In genomic region chr10:30618918-30619210, GRCm38 (mm10) we compare ENCODE assay signal across 8 mouse cellular contexts. TPM values are rescaled to one million over a fixed set of nuclear protein-coding genes. Genes with fewer than 3 reads are reported as not detected.
A peak's percentile ranks its signal among the peaks of the same experiment; 100 is the strongest.
DNase-seq lines count a peak whose midpoint lies in the region; ATAC-seq and TF ChIP-seq lines count a peak whose summit lies in the region.

No protein-coding gene starts in this region.

- no peak for TF ChIP-seq EP300 in liver, embryonic 14.5 days (IDR thresholded peaks at IDR 0.05; ENCODE audit: low read depth)

- H3K79me3 ChIP-seq in C2C12 (ENCODE audit: low read depth) = no peaks in the 10 kb centered on the region

- WGBS in forebrain, embryonic 16.5 days = 37% methylated on average over 3 of the region's 3 CpGs
- WGBS in liver, embryonic 14.5 days (ENCODE audit: insufficient replicate concordance) = 36% methylated on average over 3 of the region's 3 CpGs

- H3K36me3 ChIP-seq in C2C12 (ENCODE audit: control insufficient read depth, insufficient read depth) = no peaks in the 10 kb centered on the region
- H3K36me3 ChIP-seq in forebrain, embryonic 16.5 days (ENCODE audit: control insufficient read depth, insufficient read depth) = no peaks in the 10 kb centered on the region
- H3K36me3 ChIP-seq in liver, embryonic 14.5 days (replicated peaks; ENCODE audit: control insufficient read depth, insufficient read depth, low read depth) = no peaks in the 10 kb centered on the region

- no peak for DNase-seq in gastrocnemius, adult 2 months
- no peak for DNase-seq in gastrocnemius, postnatal 10 days
- DNase-seq in liver, embryonic 14.5 days (ENCODE audit: low read depth in 3 of 3, low spot score in 3 of 3) = no peak
- DNase-seq in thymus, postnatal 4 days = no peak
- no peak for DNase-seq in retina, postnatal 1 day
- no peak for DNase-seq in retina, embryonic 14.5 days (ENCODE audit: low spot score)

- TF ChIP-seq CTCF in gastrocnemius, adult 2 months (IDR thresholded peaks at IDR 0.05) = no peak
- TF ChIP-seq CTCF in C2C12 (IDR thresholded peaks at IDR 0.05; ENCODE audit: control insufficient read depth, insufficient read depth, insufficient read length) = no peak
- no peak for TF ChIP-seq CTCF in liver, embryonic 14.5 days (IDR thresholded peaks at IDR 0.05; ENCODE audit: low read depth)

- no peaks in the 10 kb centered on the region for H3K27me3 ChIP-seq in C2C12 (ENCODE audit: control insufficient read depth, insufficient read depth, insufficient read length)
- H3K27me3 ChIP-seq in forebrain, embryonic 16.5 days (replicated peaks; ENCODE audit: control insufficient read depth, insufficient read depth, low read length) = no peaks in the 10 kb centered on the region
- no peaks in the 10 kb centered on the region for H3K27me3 ChIP-seq in liver, embryonic 14.5 days (ENCODE audit: control insufficient read depth, insufficient read depth, low read length)

- peak overlapping the region; percentile 98 for H3K27ac ChIP-seq in gastrocnemius, adult 2 months
- peak overlapping the region; percentile 90; the same call in 1 of the 2 replicates for H3K27ac ChIP-seq in forebrain, embryonic 16.5 days (ENCODE audit: low read length)
- H3K27ac ChIP-seq in liver, embryonic 14.5 days = peak overlapping the region; percentile 87

- no peak overlapping the region for H3ac ChIP-seq in C2C12 (ENCODE audit: control insufficient read depth, insufficient read length, low read depth)

- H3K4me2 ChIP-seq in forebrain, embryonic 16.5 days (ENCODE audit: low read length) = peak overlapping the region; percentile 54
- H3K4me2 ChIP-seq in liver, embryonic 14.5 days (ENCODE audit: low read depth) = peak overlapping the region; percentile 99

- H3K79me2 ChIP-seq in C2C12 (ENCODE audit: control insufficient read depth, insufficient read depth) = no peaks in the 10 kb centered on the region

- no peak for ATAC-seq in forebrain, embryonic 16.5 days
- no peak for ATAC-seq in liver, embryonic 14.5 days (ENCODE audit: insufficient read depth)

- intact Hi-C loops in gastrocnemius, adult 2 months (cut with DNase I) = loop anchor here (5.0 to 10.0 kb wide), 2 partner anchors 193 to 696 kb away; partner anchors contain the start of gene Hddc2

- H3K4me3 ChIP-seq in gastrocnemius, adult 2 months = peak overlapping the region; percentile 86
- H3K4me3 ChIP-seq in C2C12 (ENCODE audit: insufficient read depth, poor library complexity, severe bottlenecking) = peak overlapping the region; percentile 58
- H3K4me3 ChIP-seq in forebrain, embryonic 16.5 days (replicated peaks; ENCODE audit: low read length) = peak overlapping the region; percentile 73
- H3K4me3 ChIP-seq in liver, embryonic 14.5 days (ENCODE audit: insufficient read depth in 1 of 2, low read depth in 2 of 2, low read length in 2 of 2) = peak overlapping the region; percentile 44 to 79; a peak in 3 of 4 replicates

- H3K9ac ChIP-seq in forebrain, embryonic 16.5 days (replicated peaks; ENCODE audit: low read depth, low read length) = peak overlapping the region; percentile 74; the same call in 1 of the 2 replicates
- peak overlapping the region; percentile 68 for H3K9ac ChIP-seq in liver, embryonic 14.5 days (replicated peaks)

- no peaks in the 10 kb centered on the region for H3K9me3 ChIP-seq in forebrain, embryonic 16.5 days (ENCODE audit: control insufficient read depth, low read length)
- no peaks in the 10 kb centered on the region for H3K9me3 ChIP-seq in liver, embryonic 14.5 days (ENCODE audit: control insufficient read depth, low read length)

- H3K4me1 ChIP-seq in forebrain, embryonic 16.5 days (replicated peaks; ENCODE audit: control insufficient read depth, insufficient read depth, low read length) = peaks cover 3% of the 10 kb centered on the region
- H3K4me1 ChIP-seq in liver, embryonic 14.5 days (replicated peaks; ENCODE audit: control insufficient read depth in 2 of 2, insufficient read depth in 2 of 2, low read length in 1 of 2) = peaks cover 5 to 11% of the 10 kb centered on the region in 2 experiments

TF ChIP-seq in C2C12, 6 proteins besides CTCF, POLR2A, EP300 and RAD21:
- TF ChIP-seq FOSL1 (IDR thresholded peaks at IDR 0.05; ENCODE audit: insufficient read depth, low read length, poor library complexity, severe bottlenecking) (no peak), MAX (IDR thresholded peaks at IDR 0.05) (no peak), USF1 (IDR thresholded peaks at IDR 0.05; ENCODE audit: low read depth) (no peak), MYOG (IDR thresholded peaks at IDR 0.05; ENCODE audit: control insufficient read depth, extremely low read depth, insufficient read length) (no peak), MYOD1 (IDR thresholded peaks at IDR 0.05; ENCODE audit: control insufficient read depth, insufficient read length, low read depth) (no peak), CEBPB (IDR thresholded peaks at IDR 0.05; ENCODE audit: low read depth) (no peak)

RNA-seq across cellular contexts. Expression of gene Hint3, which starts 10.6 kb away (rescaled TPM):
- total RNA-seq in gastrocnemius, adult 2 months (2021) = 10 to 100 TPM; 57.6 to 63.2 TPM
- 10 to 100 TPM; 36.7 to 43.6 TPM for total RNA-seq in gastrocnemius, postnatal 10 days (2021)
- polyA plus RNA-seq in C2C12 (2012; fragmentation: generic; extraction: Trizol) = 8.1 TPM
- 21.9 and 22.9 TPM in 2 replicates for polyA plus RNA-seq in forebrain, embryonic 16.5 days (2015; fragmentation: Nextera tagmentation; extraction: Ambion mirVana)
- 2.7 and 5.5 TPM in 2 replicates for polyA plus RNA-seq in liver, embryonic 14.5 days (2012; rRNA removed)
- 17.5 and 18.1 TPM in 2 replicates for polyA plus RNA-seq in liver, embryonic 14.5 days (2014; fragmentation: Nextera tagmentation; extraction: Ambion mirVana)

RNA-seq across cellular contexts. Expression of gene Trmt11, which starts 18.3 kb away (rescaled TPM):
- total RNA-seq in gastrocnemius, adult 2 months (2021) = 1 to 10 TPM; 3.2 to 4.6 TPM
- total RNA-seq in gastrocnemius, postnatal 10 days (2021) = 1 to 10 TPM; 4.5 to 6.1 TPM
- polyA plus RNA-seq in C2C12 (2012; fragmentation: generic; extraction: Trizol) = 2.6 TPM
- 24.6 and 26.4 TPM in 2 replicates for polyA plus RNA-seq in forebrain, embryonic 16.5 days (2015; fragmentation: Nextera tagmentation; extraction: Ambion mirVana)
- 3.0 and 4.7 TPM in 2 replicates for polyA plus RNA-seq in liver, embryonic 14.5 days (2012; rRNA removed)
- polyA plus RNA-seq in liver, embryonic 14.5 days (2014; fragmentation: Nextera tagmentation; extraction: Ambion mirVana) = 17.9 and 20.0 TPM in 2 replicates
